Mouse (Mus musculus) brain, adult 10 weeks (tissue): Measurements from ENCODE around the gene Pik3r2. TPM values are rescaled to one million over a fixed set of nuclear protein-coding genes. Genes with fewer than 3 reads are reported as not detected.

ENCODE experiments used
- polyA plus RNA-seq: library from polyadenylated mRNA; stranded (reverse); fragments of 350-450 nt; fragmentation: Illumina TruSeq; extraction: RNeasy Lipid Tissue Mini Kit (QIAGEN cat#74804); gene quantifications from one replicate; pipeline ENCODE4 v1.2.3, GENCODE M21; 2015; ENCODE audit warnings: low read depth, low replicate concordance

Gene Pik3r2
- 83.0 TPM for polyA plus RNA-seq

DNA sequence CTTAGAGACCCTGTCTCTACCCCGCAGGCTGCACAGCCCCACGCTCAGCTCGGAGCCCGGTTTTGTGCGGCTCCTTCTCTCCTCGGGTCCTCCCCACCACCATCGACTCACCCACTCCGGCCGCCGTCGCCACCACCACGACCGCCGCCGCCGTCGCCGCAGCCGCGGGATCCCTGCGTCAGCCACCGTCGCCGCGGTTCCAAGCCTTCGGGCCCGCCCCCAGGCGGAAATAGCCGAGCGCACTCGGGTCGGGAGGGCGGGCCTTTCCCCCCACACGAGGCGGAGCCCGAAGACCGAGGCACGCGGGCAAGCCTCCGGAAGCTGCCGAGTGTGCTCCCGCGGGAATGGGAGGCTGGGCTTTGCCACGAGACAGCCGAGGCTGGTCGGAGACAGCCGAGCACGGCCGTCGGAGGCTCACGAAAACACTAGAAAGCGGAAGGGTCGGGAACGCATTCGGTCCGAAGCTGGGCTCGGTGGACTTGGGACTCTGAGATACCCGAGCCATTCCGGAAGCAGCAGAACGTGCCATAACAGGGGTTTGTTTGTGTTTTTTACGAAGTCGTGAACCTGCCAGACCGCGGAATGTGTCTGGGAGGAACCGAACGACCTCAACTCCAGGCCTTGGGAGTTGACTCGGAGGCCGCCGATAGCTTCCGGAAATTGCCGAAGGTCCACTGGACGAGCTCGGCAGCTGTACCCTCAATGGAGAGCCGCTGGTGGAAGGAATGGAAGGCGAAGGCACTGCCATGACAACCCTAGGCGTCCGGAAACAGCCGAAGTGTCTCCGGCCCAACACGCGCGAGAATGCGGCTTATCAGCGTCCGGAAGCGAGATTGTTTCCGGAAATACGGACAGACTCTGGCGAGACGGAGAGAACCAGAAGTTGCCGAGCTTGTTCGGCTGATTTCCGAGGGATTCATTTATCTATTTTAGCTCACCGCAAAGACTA lies at the start of gene Pik3r2:
Gene Pik3r2 (minus strand): TSS at position 218 of the 949 bp plus-strand sequence.

DNA sequence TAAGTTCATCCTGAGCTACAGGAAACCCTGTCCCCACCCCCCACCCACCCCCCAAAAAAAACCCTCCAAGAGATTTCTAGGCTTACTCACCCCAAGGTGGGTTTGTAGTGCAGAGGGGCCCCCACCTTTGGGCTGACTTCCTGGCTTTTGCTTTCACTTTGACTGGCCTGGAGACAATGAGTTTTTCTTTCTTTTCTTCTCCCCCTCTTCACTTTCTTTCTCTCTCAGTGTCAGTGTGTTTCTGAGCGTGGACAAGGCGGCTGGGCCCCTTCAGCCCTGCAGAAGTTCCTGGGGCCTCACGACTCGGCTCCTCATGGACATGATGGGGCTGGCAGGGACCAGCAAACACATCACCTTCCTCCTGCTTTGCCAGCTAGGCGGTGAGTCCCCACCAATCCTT lies 31.7 kb upstream of the Pik3r2 start, which contains the start of gene Il12rb1:
Gene Il12rb1 (plus strand): TSS at position 211 of the 400 bp plus-strand sequence.

DNA sequence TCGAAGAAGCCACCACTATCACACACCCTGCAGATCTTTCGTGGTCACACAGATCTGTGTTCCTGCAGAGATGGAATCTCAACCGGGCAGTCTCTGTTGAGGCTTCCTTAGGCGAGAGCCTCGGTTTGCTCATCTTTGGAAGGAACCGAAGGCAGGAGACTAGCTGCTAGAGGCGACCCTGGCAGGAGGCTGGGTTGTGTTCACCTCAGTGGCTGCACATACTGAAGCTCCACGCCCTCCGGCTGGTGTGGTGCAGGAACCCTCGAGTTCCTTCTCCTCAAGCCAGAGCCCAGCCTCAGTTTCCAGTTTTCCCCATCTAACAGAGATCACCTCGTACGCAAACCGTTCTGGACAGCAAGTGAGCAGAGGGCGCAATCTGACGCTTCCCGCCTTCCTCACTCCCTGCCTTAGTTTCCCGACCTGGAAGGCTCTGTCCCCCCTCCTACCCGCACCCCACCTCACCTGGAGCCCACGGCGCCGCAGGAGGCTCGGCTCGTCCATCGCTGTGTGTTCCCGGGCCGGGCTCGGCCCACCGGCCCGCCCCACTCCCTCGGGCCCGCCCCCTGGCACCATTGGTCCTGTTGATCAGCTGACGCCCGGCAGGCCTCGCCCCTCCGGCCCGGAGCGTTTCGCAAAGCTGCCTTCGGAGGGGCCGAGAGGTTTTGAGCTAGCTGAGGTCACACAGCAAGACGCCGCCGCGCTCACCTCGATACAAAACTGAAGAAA lies 28.1 kb upstream of the Pik3r2 start, which contains the start of gene Mast3:
Gene Mast3 (minus strand): TSS at position 574 of the 726 bp plus-strand sequence.

DNA sequence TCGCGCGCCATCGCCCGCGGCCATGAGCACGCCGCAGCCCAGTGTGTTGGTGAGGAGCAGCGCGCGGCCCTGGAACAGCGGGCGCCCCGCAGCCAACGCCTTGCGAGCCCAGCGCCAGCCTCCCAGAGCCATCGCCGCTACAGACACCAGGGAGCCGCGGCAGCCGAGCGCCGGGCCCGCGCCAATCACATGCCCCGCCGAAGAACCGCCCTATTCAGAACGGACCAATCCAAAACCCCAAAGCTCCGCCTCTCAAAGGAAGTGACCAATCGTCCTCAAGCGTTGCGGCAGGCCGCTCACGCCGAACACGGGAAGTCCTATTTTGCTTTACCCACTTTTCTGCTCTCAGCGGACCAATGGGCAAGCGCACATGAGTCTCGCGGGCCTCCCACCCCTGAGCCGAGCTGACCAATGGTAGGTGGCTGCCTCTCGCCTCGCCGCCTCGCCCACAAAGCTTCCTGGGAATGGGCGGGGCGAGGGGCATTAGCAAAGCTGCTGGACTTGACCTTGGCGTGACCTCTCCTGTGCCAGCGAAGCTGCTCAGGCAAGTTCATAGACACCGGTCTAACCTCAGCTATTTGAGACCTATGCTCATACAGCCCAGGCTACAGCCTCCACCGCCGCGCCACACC lies 15.6 kb downstream of the Pik3r2 start, which contains the start of gene Mpv17l2:
Gene Mpv17l2 (minus strand): TSS at position 172 of the 632 bp plus-strand sequence.

DNA sequence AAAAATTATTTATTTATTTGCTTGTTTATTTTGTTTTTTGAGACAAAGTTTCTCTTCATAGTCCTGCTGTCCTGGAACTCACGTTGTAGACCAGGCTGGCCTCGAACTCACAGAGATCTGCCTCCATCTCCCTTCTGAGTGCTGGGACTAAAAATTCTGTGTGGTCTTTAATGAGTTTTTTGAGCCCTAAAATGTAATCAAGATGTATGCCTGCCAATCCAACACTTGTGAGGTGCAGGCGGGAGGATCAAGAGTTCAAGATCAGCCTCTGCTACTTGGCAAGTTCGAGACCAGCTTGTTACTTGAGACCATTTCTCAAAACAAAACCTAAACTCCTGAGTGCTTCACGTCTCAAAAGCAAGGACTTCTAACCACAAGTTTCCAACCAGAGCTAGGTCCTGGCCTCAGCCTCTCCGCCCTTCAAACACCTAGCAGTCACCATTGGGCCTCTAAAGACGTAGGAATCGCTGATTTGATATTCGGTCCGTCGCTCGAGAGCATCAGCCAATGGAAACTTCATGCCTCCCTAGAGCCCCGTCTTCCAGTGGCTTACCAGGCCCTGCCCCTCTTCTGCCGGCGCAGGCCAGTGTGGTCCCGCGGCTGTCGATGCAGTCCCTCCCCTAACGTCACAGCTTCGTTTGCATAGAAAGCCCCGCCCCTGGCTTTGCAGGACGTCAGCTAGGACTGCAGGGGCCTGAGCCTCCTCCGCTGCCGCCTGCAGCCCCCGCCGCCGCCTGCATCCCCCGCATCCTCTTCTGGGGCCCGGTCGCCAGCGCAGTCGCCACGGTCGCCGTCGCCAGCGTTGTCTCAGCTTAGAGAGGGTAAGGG lies 22.3 kb downstream of the Pik3r2 start, which contains the start of gene Rab3a:
Gene Rab3a (plus strand): TSS at position 637 of the 828 bp plus-strand sequence.

DNA sequence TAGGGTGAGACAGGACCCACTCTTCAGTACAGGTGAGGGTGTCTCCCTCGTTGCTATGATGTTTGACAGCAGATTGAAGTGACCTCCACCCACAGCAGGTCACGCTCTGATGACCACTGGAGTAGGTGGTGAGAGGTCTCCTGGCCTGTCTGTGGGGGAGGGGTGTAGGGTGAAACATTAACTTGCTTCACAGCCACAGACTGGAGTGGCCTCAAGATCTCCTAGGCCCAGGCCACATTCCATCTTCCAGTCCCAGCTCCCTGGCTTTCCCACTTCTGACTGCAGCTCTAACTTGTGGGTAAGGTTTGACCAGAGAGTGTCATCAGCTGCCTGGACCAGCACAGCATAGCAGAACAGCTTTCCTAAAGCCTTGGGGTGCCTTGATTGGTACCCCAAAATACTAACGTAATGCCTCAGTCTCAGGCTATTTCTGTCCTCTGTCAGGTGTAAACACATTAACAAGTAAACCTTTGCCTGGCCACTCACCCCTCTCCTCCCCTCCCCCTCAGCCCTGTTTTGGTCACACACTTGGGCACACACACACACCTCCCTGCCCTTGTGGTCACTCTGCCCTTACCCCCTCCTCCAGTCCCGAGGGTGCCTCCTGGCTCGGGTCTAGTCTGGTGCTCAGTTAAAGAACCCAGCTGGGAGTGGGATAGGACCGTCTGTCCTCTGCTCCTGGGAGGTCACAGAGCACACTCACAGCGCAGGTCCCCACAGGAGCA lies 52.9 kb downstream of the Pik3r2 start, which contains the start of gene Pde4c:
Gene Pde4c (plus strand): TSS at position 235 of the 725 bp plus-strand sequence.

DNA sequence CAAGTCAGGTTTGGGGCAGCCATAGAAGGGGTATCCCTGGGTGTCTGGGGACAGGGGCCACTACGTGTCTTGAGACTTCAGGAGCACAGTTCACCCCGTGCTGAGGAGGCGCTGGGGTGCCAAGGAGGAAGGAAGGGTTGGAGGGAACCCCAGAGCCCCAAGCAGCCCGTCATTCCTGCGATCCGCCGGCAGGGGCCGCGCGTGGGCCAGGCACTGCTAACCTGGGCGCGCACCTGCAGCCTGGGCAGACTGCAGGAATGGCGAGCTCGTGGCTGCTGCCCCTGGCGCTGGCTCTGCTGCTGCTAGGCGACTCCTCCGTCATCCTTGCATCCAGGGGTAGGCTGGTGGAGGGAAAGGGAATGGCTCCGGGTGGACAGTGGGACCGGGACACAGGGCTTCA lies 58.2 kb downstream of the Pik3r2 start, which contains the start of gene Gm3336:
Gene Gm3336 (plus strand): TSS at position 247 of the 400 bp plus-strand sequence.

Other genes starting within 250 kb of the Pik3r2 start
- 487 TPM for gene Fkbp8, start 249.0 kb downstream of the Pik3r2 start, polyA plus RNA-seq
- gene Kxd1, start 248.8 kb downstream of the Pik3r2 start, polyA plus RNA-seq = 57.3 TPM
- gene Ell, start 237.3 kb downstream of the Pik3r2 start, polyA plus RNA-seq = 12.0 TPM
- 38.2 TPM for gene Isyna1, start 182.3 kb downstream of the Pik3r2 start, polyA plus RNA-seq
- 179 TPM for gene Ssbp4, start 167.8 kb downstream of the Pik3r2 start, polyA plus RNA-seq
- 0.85 TPM for gene Lrrc25, start 160.6 kb downstream of the Pik3r2 start, polyA plus RNA-seq
- gene Gdf15, start 144.3 kb downstream of the Pik3r2 start, polyA plus RNA-seq = not detected
- gene Pgpep1, start 116.3 kb downstream of the Pik3r2 start, polyA plus RNA-seq = 14.7 TPM
- 72.2 TPM for gene Lsm4, start 103.5 kb downstream of the Pik3r2 start, polyA plus RNA-seq
- gene Jund, start 77.8 kb downstream of the Pik3r2 start, polyA plus RNA-seq = 82.5 TPM
- 0.09 TPM for gene Iqcn, start 73.3 kb downstream of the Pik3r2 start, polyA plus RNA-seq
- not detected for gene Gm3336, start 58.2 kb downstream of the Pik3r2 start, polyA plus RNA-seq
- gene Pde4c, start 53.0 kb downstream of the Pik3r2 start, polyA plus RNA-seq = 2.8 TPM
- gene Rab3a, start 22.0 kb downstream of the Pik3r2 start, polyA plus RNA-seq = 913 TPM
- 36.8 TPM for gene Mpv17l2, start 15.8 kb downstream of the Pik3r2 start, polyA plus RNA-seq
- gene Mast3, start 28.3 kb upstream of the Pik3r2 start, polyA plus RNA-seq = 175 TPM
- gene Il12rb1, start 31.7 kb upstream of the Pik3r2 start, polyA plus RNA-seq = 0.67 TPM
- gene Arrdc2, start 63.0 kb upstream of the Pik3r2 start, polyA plus RNA-seq = 17.6 TPM
- 16.4 TPM for gene Kcnn1, start 86.5 kb upstream of the Pik3r2 start, polyA plus RNA-seq
- 106 TPM for gene Ccdc124, start 97.2 kb upstream of the Pik3r2 start, polyA plus RNA-seq
- 14.2 TPM for gene Slc5a5, start 116.0 kb upstream of the Pik3r2 start, polyA plus RNA-seq
- gene Rpl18a, start 120.7 kb upstream of the Pik3r2 start, polyA plus RNA-seq = 1,083 TPM
- gene Map1s, start 129.2 kb upstream of the Pik3r2 start, polyA plus RNA-seq = 25.7 TPM